Mouse (Mus musculus): ENCODE data around the gene Slc25a54. TPM values are rescaled to one million over a fixed set of nuclear protein-coding genes. Genes with fewer than 3 reads are reported as not detected.
A peak's percentile ranks its signal among the peaks of the same experiment; 100 is the strongest.

Gene Slc25a54
- polyA plus RNA-seq, 1 experiment from 2014 or later, result not detected

- Histone ChIP-seq H3K36me3 (no peaks in the 10 kb centered on the region), H3K4me1 (replicated peaks) (no peaks in the 10 kb centered on the region), H3K4me3 (no peak overlapping the region), H3K27ac (no peak overlapping the region), H3K27me3 (ENCODE audit: insufficient read depth, poor library complexity, severe bottlenecking) (no peaks in the 10 kb centered on the region), H3K9me3 (no peaks in the 10 kb centered on the region)
- WGBS, result 2% methylated on average over 6 of the region's 6 CpGs
- no peak for DNase-seq (ENCODE audit: low spot score)
Observed at GRCm38 (mm10) chr3:109062989-109063388, 17.3 kb upstream of the Slc25a54 start.

- 94% methylated on average over 2 of the region's 2 CpGs for WGBS
- DNase-seq (ENCODE audit: low spot score), result no peak
Observed at GRCm38 (mm10) chr3:109084418-109084817, 4.1 kb downstream of the Slc25a54 start.

GRCm38 (mm10) chr3:109088460-109088859, 8.2 kb downstream of the Slc25a54 start:
- Histone ChIP-seq H3K27me3 (ENCODE audit: insufficient read depth, poor library complexity, severe bottlenecking) (no peaks in the 10 kb centered on the region), H3K4me1 (replicated peaks) (no peaks in the 10 kb centered on the region), H3K27ac (no peak overlapping the region), H3K9me3 (no peaks in the 10 kb centered on the region), H3K36me3 (no peaks in the 10 kb centered on the region), H3K4me3 (no peak overlapping the region)
- DNase-seq (ENCODE audit: low spot score), result no peak
- WGBS, result 6% methylated on average over 2 of the region's 2 CpGs

More at GRCm38 (mm10) chr3:109084418-109084817, 4.1 kb downstream of the Slc25a54 start:
- no peaks in the 10 kb centered on the region for H3K4me1 ChIP-seq (replicated peaks)
- no peak overlapping the region for H3K27ac ChIP-seq
- no peaks in the 10 kb centered on the region for H3K27me3 ChIP-seq (ENCODE audit: insufficient read depth, poor library complexity, severe bottlenecking)
- H3K9me3 ChIP-seq, result no peaks in the 10 kb centered on the region
- no peaks in the 10 kb centered on the region for H3K36me3 ChIP-seq
- no peak overlapping the region for H3K4me3 ChIP-seq

GRCm38 (mm10) chr3:109104702-109105101, 24.4 kb downstream of the Slc25a54 start:
- no peaks in the 10 kb centered on the region for H3K9me3 ChIP-seq
- H3K36me3 ChIP-seq, result no peaks in the 10 kb centered on the region
- no peak overlapping the region for H3K4me3 ChIP-seq
- no peaks in the 10 kb centered on the region for H3K27me3 ChIP-seq (ENCODE audit: insufficient read depth, poor library complexity, severe bottlenecking)
- no peak overlapping the region for H3K27ac ChIP-seq
- 65% methylated on average over 8 of the region's 8 CpGs for WGBS
- no peaks in the 10 kb centered on the region for H3K4me1 ChIP-seq (replicated peaks)
- no peak for DNase-seq (ENCODE audit: low spot score)

GRCm38 (mm10) chr3:109117136-109117535, 36.9 kb downstream of the Slc25a54 start:
- DNase-seq (ENCODE audit: low spot score), result no peak
- H3K9me3 ChIP-seq, result peaks cover 9% of the 10 kb centered on the region; the same call in 1 of the 2 replicates
- no peaks in the 10 kb centered on the region for H3K36me3 ChIP-seq
- no peaks in the 10 kb centered on the region for H3K4me1 ChIP-seq (replicated peaks)
- H3K4me3 ChIP-seq, result no peak overlapping the region
- H3K27me3 ChIP-seq (ENCODE audit: insufficient read depth, poor library complexity, severe bottlenecking), result peaks cover 5% of the 10 kb centered on the region; the same call in 1 of the 2 replicates
- no peak overlapping the region for H3K27ac ChIP-seq

- Histone ChIP-seq H3K9me3 (no peaks in the 10 kb centered on the region), H3K27ac (no peak overlapping the region), H3K4me1 (replicated peaks) (peaks cover 18% of the 10 kb centered on the region), H3K27me3 (ENCODE audit: insufficient read depth, poor library complexity, severe bottlenecking) (peaks cover 5% of the 10 kb centered on the region; the same call in 1 of the 2 replicates), H3K4me3 (no peak overlapping the region), H3K36me3 (no peaks in the 10 kb centered on the region)
- 86% methylated on average over 5 of the region's 5 CpGs for WGBS
- DNase-seq (ENCODE audit: low spot score), result no peak
Observed at GRCm38 (mm10) chr3:109119562-109119961, 39.3 kb downstream of the Slc25a54 start.

- no peaks in the 10 kb centered on the region for H3K9me3 ChIP-seq
- DNase-seq (ENCODE audit: low spot score), result no peak
- peaks cover 18% of the 10 kb centered on the region for H3K4me1 ChIP-seq (replicated peaks)
- no peaks in the 10 kb centered on the region for H3K36me3 ChIP-seq
- H3K27ac ChIP-seq, result no peak overlapping the region
- no peak overlapping the region for H3K4me3 ChIP-seq
- 84% methylated on average over 5 of the region's 5 CpGs for WGBS
- H3K27me3 ChIP-seq (ENCODE audit: insufficient read depth, poor library complexity, severe bottlenecking), result peaks cover 5% of the 10 kb centered on the region; the same call in 1 of the 2 replicates
Observed at GRCm38 (mm10) chr3:109119973-109120372, 39.7 kb downstream of the Slc25a54 start.

- WGBS, result 2% methylated on average over 42 of the region's 49 CpGs
- peak within 1 kb of the TSS; percentile 80 for H3K4me3 ChIP-seq
- peaks cover 5% of the 10 kb centered on the region; the same call in 1 of the 2 replicates for H3K27me3 ChIP-seq (ENCODE audit: insufficient read depth, poor library complexity, severe bottlenecking)
- peak within 1 kb of the TSS; percentile 96 for H3K27ac ChIP-seq
- H3K36me3 ChIP-seq, result peaks cover 9% of the 10 kb centered on the region
- peaks cover 18% of the 10 kb centered on the region for H3K4me1 ChIP-seq (replicated peaks)
- H3K9me3 ChIP-seq, result no peaks in the 10 kb centered on the region
- DNase-seq (ENCODE audit: low spot score), result peak; percentile 79
Observed at GRCm38 (mm10) chr3:109122641-109123530, 42.6 kb downstream of the Slc25a54 start, which contains the start of gene Slc25a24. TSS of gene Slc25a24 (plus strand) at chr3:109123149.

GRCm38 (mm10) chr3:109123531-109123981, 43.3 kb downstream of the Slc25a54 start:
- H3K36me3 ChIP-seq, result peaks cover 11% of the 10 kb centered on the region

GRCm38 (mm10) chr3:109124091-109124490, 43.8 kb downstream of the Slc25a54 start:
- Histone ChIP-seq H3K4me3 (peak overlapping the region; percentile 80), H3K27ac (no peak overlapping the region), H3K9me3 (no peaks in the 10 kb centered on the region), H3K36me3 (peaks cover 11% of the 10 kb centered on the region), H3K27me3 (ENCODE audit: insufficient read depth, poor library complexity, severe bottlenecking) (peaks cover 5% of the 10 kb centered on the region; the same call in 1 of the 2 replicates), H3K4me1 (replicated peaks) (peaks cover 18% of the 10 kb centered on the region)
- DNase-seq (ENCODE audit: low spot score), result no peak
- 59% methylated on average over 4 of the region's 4 CpGs for WGBS

More at GRCm38 (mm10) chr3:109123531-109123981, 43.3 kb downstream of the Slc25a54 start:
- H3K4me1 ChIP-seq (replicated peaks), result peaks cover 18% of the 10 kb centered on the region
- 16% methylated on average over 8 of the region's 8 CpGs for WGBS
- peak overlapping the region; percentile 96 for H3K27ac ChIP-seq
- peak overlapping the region; percentile 80 for H3K4me3 ChIP-seq
- H3K27me3 ChIP-seq (ENCODE audit: insufficient read depth, poor library complexity, severe bottlenecking), result peaks cover 5% of the 10 kb centered on the region; the same call in 1 of the 2 replicates
- H3K9me3 ChIP-seq, result no peaks in the 10 kb centered on the region
- DNase-seq (ENCODE audit: low spot score), result peak; percentile 33

GRCm38 (mm10) chr3:109125531-109125930, 45.3 kb downstream of the Slc25a54 start:
- peaks cover 11% of the 10 kb centered on the region for H3K36me3 ChIP-seq
- WGBS, result 92% methylated on average over 6 of the region's 6 CpGs

GRCm38 (mm10) chr3:109129768-109130167, 49.5 kb downstream of the Slc25a54 start:
- no peaks in the 10 kb centered on the region for H3K4me1 ChIP-seq (replicated peaks)
- no peaks in the 10 kb centered on the region for H3K27me3 ChIP-seq (ENCODE audit: insufficient read depth, poor library complexity, severe bottlenecking)
- H3K9me3 ChIP-seq, result peaks cover 9% of the 10 kb centered on the region; the same call in 1 of the 2 replicates
- no peak overlapping the region for H3K4me3 ChIP-seq
- H3K36me3 ChIP-seq, result peaks cover 33% of the 10 kb centered on the region
- no peak overlapping the region for H3K27ac ChIP-seq
- no peak for DNase-seq (ENCODE audit: low spot score)
- 83% methylated on average over 5 of the region's 5 CpGs for WGBS

More at GRCm38 (mm10) chr3:109125531-109125930, 45.3 kb downstream of the Slc25a54 start:
- H3K4me1 ChIP-seq (replicated peaks), result peaks cover 18% of the 10 kb centered on the region
- no peak overlapping the region for H3K4me3 ChIP-seq
- no peak overlapping the region for H3K27ac ChIP-seq
- DNase-seq (ENCODE audit: low spot score), result no peak
- no peaks in the 10 kb centered on the region for H3K9me3 ChIP-seq
- H3K27me3 ChIP-seq (ENCODE audit: insufficient read depth, poor library complexity, severe bottlenecking), result peaks cover 5% of the 10 kb centered on the region; the same call in 1 of the 2 replicates

- H3K36me3 ChIP-seq, result peaks cover 29% of the 10 kb centered on the region
- no peak for DNase-seq (ENCODE audit: low spot score)
- WGBS, result 81% methylated on average over 4 of the region's 4 CpGs
- H3K4me3 ChIP-seq, result no peak overlapping the region
- no peak overlapping the region for H3K27ac ChIP-seq
- peaks cover 9% of the 10 kb centered on the region; the same call in 1 of the 2 replicates for H3K9me3 ChIP-seq
- H3K27me3 ChIP-seq (ENCODE audit: insufficient read depth, poor library complexity, severe bottlenecking), result no peaks in the 10 kb centered on the region
- H3K4me1 ChIP-seq (replicated peaks), result no peaks in the 10 kb centered on the region
Observed at GRCm38 (mm10) chr3:109132966-109133365, 52.7 kb downstream of the Slc25a54 start.

All from hindbrain, embryonic 10.5 days (tissue).